Mouse (Mus musculus): ENCODE data around the gene Ero1lb. TPM values are rescaled to one million over a fixed set of nuclear protein-coding genes. Genes with fewer than 3 reads are reported as not detected.
"Not testable (repeated sequence)": the region's sequence is repeated elsewhere in the genome, so short reads cannot be mapped to it uniquely, and the experiment has no call there.

Ero1lb gene
- polyA plus RNA-seq, 1 experiment from 2014 or later = 7.7 TPM

- no peaks in the 10 kb centered on the region for H3K4me1 ChIP-seq
- H3K27me3 ChIP-seq = no peaks in the 10 kb centered on the region
- no peak overlapping the region for H3K9ac ChIP-seq
- 7% methylated on average over 3 of the region's 3 CpGs for WGBS
- H3K36me3 ChIP-seq = no peaks in the 10 kb centered on the region
- no peak for ATAC-seq (replicated peaks; ENCODE audit: low FRiP score)
- H3K4me2 ChIP-seq = no peak overlapping the region
- H3K4me3 ChIP-seq (replicated peaks) = no peak overlapping the region
- no peaks in the 10 kb centered on the region for H3K9me3 ChIP-seq (replicated peaks)
- H3K27ac ChIP-seq = no peak overlapping the region
These were observed 23.3 kb downstream of the Ero1lb start for GRCm38 (mm10) chr13:12589003-12589402.

- not testable (repeated sequence) for H3K9me3 ChIP-seq (replicated peaks); H3K27me3 ChIP-seq; H3K4me1 ChIP-seq; H3K9ac ChIP-seq; H3K36me3 ChIP-seq; H3K4me2 ChIP-seq; H3K4me3 ChIP-seq (replicated peaks); H3K27ac ChIP-seq; ATAC-seq (replicated peaks; ENCODE audit: low FRiP score)
- 56% methylated on average over 4 of the region's 4 CpGs for WGBS
These were observed 31.4 kb downstream of the Ero1lb start for GRCm38 (mm10) chr13:12597075-12597474.

GRCm38 (mm10) chr13:12610206-12610605, 44.5 kb downstream of the Ero1lb start:
- H3K36me3 ChIP-seq; H3K4me3 ChIP-seq (replicated peaks); H3K27ac ChIP-seq; H3K4me1 ChIP-seq; H3K9ac ChIP-seq; H3K9me3 ChIP-seq (replicated peaks); H3K4me2 ChIP-seq; ATAC-seq (replicated peaks; ENCODE audit: low FRiP score); H3K27me3 ChIP-seq: not testable (repeated sequence)

DNA sequence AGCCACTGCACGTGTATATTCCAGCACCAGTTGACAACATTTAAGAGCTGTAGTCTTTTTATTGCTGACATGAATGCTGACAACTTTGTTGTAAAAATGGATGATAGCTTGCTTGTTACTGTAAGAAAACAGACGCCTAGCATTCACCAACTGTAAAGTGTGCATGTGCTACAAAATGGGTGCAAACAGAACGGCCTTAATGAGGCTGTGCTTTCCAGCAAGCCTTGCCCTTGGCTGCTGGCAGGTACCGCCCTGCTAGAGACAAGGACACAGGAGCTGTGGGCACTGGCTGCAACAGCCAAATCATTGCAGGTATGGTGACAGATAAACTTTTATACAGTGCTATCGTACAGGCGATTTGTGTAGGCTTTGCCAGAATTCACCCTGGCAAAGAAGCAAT, 48.4 kb downstream of the Ero1lb start:
- H3K36me3 ChIP-seq; H3K27me3 ChIP-seq; H3K4me2 ChIP-seq; H3K4me1 ChIP-seq; H3K4me3 ChIP-seq (replicated peaks); H3K9me3 ChIP-seq (replicated peaks); H3K27ac ChIP-seq; H3K9ac ChIP-seq; ATAC-seq (replicated peaks; ENCODE audit: low FRiP score): not testable (repeated sequence)
- 94% methylated on average over 6 of the region's 6 CpGs for WGBS

GRCm38 (mm10) chr13:12614591-12614990, 48.9 kb downstream of the Ero1lb start:
- not testable (repeated sequence) for ATAC-seq (replicated peaks; ENCODE audit: low FRiP score); H3K4me3 ChIP-seq (replicated peaks); H3K36me3 ChIP-seq; H3K9ac ChIP-seq; H3K9me3 ChIP-seq (replicated peaks); H3K4me1 ChIP-seq; H3K27me3 ChIP-seq; H3K4me2 ChIP-seq; H3K27ac ChIP-seq
- 81% methylated on average over 7 of the region's 7 CpGs for WGBS

- H3K4me2 ChIP-seq; H3K27me3 ChIP-seq; H3K4me1 ChIP-seq; H3K9ac ChIP-seq; H3K27ac ChIP-seq; H3K4me3 ChIP-seq (replicated peaks); ATAC-seq (replicated peaks; ENCODE audit: low FRiP score); H3K9me3 ChIP-seq (replicated peaks): not testable (repeated sequence)
- H3K36me3 ChIP-seq = peaks cover 11% of the 10 kb centered on the region; the same call in 1 of the 2 replicates
- WGBS = 92% methylated on average over 10 of the region's 10 CpGs
These were observed 49.3 kb downstream of the Ero1lb start for GRCm38 (mm10) chr13:12615014-12615413.

DNA sequence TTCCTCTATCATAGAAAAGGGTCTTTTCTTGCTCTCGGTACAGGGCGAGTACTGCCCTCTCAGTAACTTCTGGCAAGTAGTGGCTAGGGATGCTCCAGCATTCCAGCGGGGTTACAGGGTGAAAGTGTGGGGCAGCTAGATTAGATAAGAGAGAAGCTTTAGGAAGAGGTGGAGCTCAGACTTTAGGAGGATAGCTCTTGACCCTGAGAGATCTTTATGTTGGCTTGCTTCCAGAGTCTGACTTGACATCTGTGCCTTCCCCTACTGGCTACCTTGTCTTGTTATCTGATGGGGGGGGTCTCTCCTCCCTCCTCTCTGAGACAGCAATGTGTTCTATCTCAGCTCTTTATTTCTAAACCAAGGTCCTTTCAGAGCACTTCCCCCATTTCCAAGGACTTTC, 50.8 kb downstream of the Ero1lb start:
- 74% methylated on average over 3 of the region's 3 CpGs for WGBS
- H3K27ac ChIP-seq; H3K9me3 ChIP-seq (replicated peaks); H3K9ac ChIP-seq; H3K27me3 ChIP-seq; H3K4me2 ChIP-seq; H3K4me3 ChIP-seq (replicated peaks); ATAC-seq (replicated peaks; ENCODE audit: low FRiP score); H3K4me1 ChIP-seq: not testable (repeated sequence)
- peaks cover 23% of the 10 kb centered on the region for H3K36me3 ChIP-seq

- not testable (repeated sequence) for H3K27me3 ChIP-seq; H3K9me3 ChIP-seq (replicated peaks); H3K4me1 ChIP-seq; H3K27ac ChIP-seq; H3K4me3 ChIP-seq (replicated peaks); H3K4me2 ChIP-seq; ATAC-seq (replicated peaks; ENCODE audit: low FRiP score); H3K9ac ChIP-seq
- H3K36me3 ChIP-seq = peaks cover 39% of the 10 kb centered on the region
- WGBS = 90% methylated on average over 8 of the region's 8 CpGs
These were observed 54.1 kb downstream of the Ero1lb start for GRCm38 (mm10) chr13:12619808-12620207.

DNA sequence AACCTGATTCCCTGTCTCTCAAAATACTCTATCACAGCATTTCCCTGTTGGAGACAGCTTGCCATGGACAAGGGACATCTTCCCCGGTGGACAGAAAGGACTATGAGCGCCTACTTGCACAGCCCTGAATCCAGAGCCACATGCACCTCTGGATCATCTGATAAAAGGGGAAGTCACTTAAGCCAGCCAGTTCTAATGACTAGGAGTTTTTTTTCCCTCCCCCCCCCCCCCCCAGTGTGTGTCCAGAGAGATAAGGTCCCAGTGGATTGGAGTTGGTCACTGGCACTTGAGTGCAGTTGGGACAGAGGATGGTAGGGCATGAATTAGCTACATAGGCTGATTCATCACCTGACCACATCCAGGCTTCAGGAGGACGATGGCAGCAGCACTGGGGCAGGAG, 60.4 kb downstream of the Ero1lb start:
- 95% methylated on average over 3 of the region's 3 CpGs for WGBS
- not testable (repeated sequence) for H3K9me3 ChIP-seq (replicated peaks); H3K4me1 ChIP-seq; H3K9ac ChIP-seq; H3K4me3 ChIP-seq (replicated peaks); H3K27ac ChIP-seq; H3K27me3 ChIP-seq; H3K4me2 ChIP-seq; ATAC-seq (replicated peaks; ENCODE audit: low FRiP score)
- H3K36me3 ChIP-seq = peaks cover 19% of the 10 kb centered on the region; the same call in 1 of the 2 replicates

DNA sequence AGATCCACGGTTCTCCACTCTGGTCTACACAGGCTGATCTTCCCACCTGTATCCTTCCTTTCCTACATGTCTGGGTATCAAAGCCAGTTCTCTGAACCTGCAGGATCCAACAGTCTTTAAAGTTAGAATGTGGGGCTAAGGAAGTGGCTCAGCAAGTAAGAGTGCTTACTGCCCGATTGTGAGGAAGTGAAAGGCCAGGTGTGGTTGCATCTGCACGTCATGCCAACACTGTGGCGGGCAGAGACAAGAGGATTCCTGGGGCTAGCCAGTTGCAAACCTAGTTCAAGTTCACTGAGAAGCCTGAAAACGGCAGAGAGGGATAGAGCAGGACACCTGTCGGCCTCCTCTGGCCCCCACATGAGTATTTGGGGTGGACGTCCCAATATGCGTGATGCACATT, 62.1 kb downstream of the Ero1lb start:
- not testable (repeated sequence) for H3K27ac ChIP-seq; H3K27me3 ChIP-seq; H3K9me3 ChIP-seq (replicated peaks); H3K4me1 ChIP-seq; H3K36me3 ChIP-seq; H3K4me2 ChIP-seq; ATAC-seq (replicated peaks; ENCODE audit: low FRiP score); H3K9ac ChIP-seq; H3K4me3 ChIP-seq (replicated peaks)
- 93% methylated on average over 8 of the region's 8 CpGs for WGBS

DNA sequence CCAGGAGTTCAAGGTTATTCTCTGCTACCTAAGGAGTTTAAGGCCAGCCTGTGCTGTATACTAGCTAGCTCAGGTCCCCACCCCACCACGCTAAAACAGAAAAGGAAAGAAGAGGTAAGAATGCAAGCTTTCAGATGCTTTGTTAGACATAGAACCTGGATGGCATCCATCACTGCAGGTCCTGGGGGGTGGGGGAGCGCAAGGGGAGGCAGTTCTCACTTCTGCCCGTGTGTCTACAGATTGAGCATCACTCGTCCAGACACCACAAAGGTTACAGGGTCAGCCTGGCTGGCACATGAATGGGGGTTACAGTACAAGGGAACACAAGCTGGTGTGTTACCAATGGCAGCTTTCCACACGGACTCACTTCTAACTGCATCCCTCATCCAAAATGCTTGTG, 62.5 kb downstream of the Ero1lb start:
- H3K4me3 ChIP-seq (replicated peaks); ATAC-seq (replicated peaks; ENCODE audit: low FRiP score); H3K36me3 ChIP-seq; H3K9ac ChIP-seq; H3K4me2 ChIP-seq; H3K27ac ChIP-seq; H3K4me1 ChIP-seq; H3K27me3 ChIP-seq; H3K9me3 ChIP-seq (replicated peaks): not testable (repeated sequence)
- 85% methylated on average over 5 of the region's 5 CpGs for WGBS

GRCm38 (mm10) chr13:12630252-12630651, 64.6 kb downstream of the Ero1lb start:
- not testable (repeated sequence) for ATAC-seq (replicated peaks; ENCODE audit: low FRiP score); H3K27ac ChIP-seq

DNA sequence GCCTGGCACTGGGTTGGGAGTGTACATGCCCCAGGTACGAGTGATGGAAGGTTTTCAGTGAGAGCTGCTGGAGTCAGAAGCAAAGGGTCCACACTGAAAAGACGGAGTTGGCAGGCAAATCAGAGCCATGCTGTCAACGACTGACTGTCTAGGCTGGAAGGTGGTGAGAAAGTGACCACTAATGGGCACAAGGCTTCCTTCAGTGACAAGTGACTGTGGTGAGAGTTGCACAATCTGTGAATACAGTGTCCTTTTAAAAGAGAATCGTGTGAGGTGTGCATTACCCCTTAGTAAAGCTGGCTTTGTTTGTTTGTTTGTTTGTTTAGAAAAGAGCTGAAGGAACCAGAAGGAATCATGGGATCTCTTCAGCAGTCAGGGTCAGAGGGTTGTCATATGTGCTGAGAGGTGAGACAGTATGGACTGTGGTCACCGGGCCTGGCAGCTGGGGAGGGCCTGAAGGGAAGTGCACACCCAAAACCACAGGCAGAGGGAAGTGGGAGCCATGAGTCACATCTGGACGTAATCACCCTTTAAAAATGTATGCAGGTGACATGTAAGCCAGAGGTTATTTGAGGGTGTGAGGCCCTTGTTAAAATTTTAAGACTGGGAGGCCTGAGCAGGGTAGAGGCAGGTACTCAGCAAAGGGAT, 69.4 kb downstream of the Ero1lb start:
- 94% methylated on average over 2 of the region's 6 CpGs for WGBS

More at GRCm38 (mm10) chr13:12630252-12630651, 64.6 kb downstream of the Ero1lb start:
- H3K4me1 ChIP-seq; H3K9me3 ChIP-seq (replicated peaks); H3K27me3 ChIP-seq; H3K36me3 ChIP-seq; H3K4me3 ChIP-seq (replicated peaks); H3K9ac ChIP-seq; H3K4me2 ChIP-seq: not testable (repeated sequence)
- 94% methylated on average over 5 of the region's 5 CpGs for WGBS

More for the DNA sequence above, 69.4 kb downstream of the Ero1lb start:
- H3K27me3 ChIP-seq; H3K4me2 ChIP-seq; H3K4me3 ChIP-seq (replicated peaks); H3K9ac ChIP-seq; ATAC-seq (replicated peaks; ENCODE audit: low FRiP score); H3K9me3 ChIP-seq (replicated peaks); H3K27ac ChIP-seq; H3K36me3 ChIP-seq; H3K4me1 ChIP-seq: not testable (repeated sequence)
